Mouse (Mus musculus): ENCODE data around the gene Nanog.

DNA sequence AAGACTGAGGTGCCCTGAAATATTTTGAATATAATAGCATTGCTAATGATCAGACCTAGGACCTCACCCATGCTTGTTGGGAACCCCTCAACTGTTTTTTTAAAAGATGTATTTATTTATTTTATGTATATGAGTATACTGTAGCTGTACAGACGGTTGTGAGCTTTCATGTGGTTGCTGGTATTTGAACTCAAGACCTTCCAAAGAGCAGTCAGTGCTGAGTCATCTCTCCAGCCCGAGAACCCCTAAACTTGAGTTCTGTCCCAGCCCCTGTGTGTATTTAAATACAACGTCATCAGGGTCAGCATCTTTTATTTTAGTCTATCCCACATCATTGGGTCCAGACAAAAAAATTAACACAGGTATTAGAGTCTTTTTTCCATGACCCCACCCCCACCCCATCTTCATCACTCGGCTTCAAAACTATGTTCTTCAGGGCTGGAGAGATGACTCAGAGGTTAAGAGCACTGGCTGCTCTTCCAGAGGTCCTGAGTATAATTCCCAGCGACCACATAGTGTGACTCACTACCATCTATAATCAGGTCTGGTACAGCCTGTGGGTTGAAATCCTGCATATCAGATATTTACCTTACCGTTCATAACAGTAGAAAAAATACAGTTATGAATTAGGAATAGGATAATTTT is 17.8 kb upstream of the Nanog start:
- TF ChIP-seq CEBPB (IDR thresholded peaks at IDR 0.05; ENCODE audit: low read depth) = no peak
- TF ChIP-seq CTCF (IDR thresholded peaks at IDR 0.05; ENCODE audit: control insufficient read depth, insufficient read depth, insufficient read length) = no peak

All from C2C12 (cell line).